Mouse (Mus musculus): Measurements from ENCODE around the gene Fam219b. TPM values are rescaled to one million over a fixed set of nuclear protein-coding genes. Genes with fewer than 3 reads are reported as not detected.

Fam219b gene
- polyA plus RNA-seq, 1 experiment from 2014 or later: 11.4 TPM

DNA sequence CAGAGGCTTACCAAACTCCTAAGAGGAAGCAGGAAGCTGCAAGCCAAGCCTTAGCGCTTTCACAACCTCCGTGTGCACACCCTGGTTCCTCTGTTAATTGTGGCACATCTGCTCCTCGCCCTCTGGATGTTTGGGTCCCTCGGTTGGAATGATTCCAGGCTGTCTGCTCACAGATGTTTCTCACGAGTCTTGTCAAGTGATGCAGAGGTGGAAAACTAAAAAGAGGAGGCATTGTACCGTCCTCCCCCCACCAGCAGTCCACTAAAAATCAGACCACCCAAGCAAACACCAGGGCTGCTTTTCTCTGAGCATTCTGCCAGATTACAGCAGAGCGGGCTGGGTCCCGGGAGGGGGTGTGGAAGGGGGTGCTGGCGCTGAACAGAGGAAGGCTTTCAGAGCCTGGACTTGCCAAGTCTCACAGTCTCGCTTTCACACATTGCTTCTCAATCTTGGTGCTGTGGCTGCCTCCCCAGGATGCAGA lies 28.5 kb downstream of the Fam219b start:
- H3K27ac ChIP-seq (replicated peaks): 0 out of 2 replicates have a peak overlapping the region, but pooled peaks have one; percentile 14

DNA sequence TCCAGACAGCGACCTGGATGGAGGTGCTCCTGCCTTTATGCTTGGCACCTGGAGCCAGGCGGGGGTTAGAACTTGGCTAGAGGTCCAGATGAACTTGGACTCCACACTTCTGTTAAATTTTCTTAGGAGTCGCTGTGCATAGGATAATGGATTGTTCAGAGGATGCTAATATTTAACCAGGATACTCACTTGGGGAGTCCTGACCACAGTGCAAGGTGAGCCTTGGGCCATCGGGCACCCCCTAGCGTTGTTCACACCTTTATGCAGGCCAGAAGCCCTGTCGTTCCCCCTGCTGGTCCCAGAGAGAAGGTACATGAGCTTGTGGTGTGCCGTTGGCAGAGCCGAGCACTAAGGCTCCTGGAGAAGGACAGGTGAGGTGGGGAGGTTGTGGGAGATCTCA lies 29.5 kb downstream of the Fam219b start:
- peaks cover 37% of the 10 kb centered on the region for H3K4me1 ChIP-seq
- no peak overlapping the region for H3K4me3 ChIP-seq
- 53% methylated on average over 8 of the region's 8 CpGs for WGBS
- no peak overlapping the region for H3K4me2 ChIP-seq
- H3K9me3 ChIP-seq: no peaks in the 10 kb centered on the region
- peaks cover 37% of the 10 kb centered on the region for H3K36me3 ChIP-seq
- no peak overlapping the region for H3K27ac ChIP-seq (replicated peaks)
- no peak overlapping the region for H3K9ac ChIP-seq
- no peaks in the 10 kb centered on the region for H3K27me3 ChIP-seq (replicated peaks)
- ATAC-seq (ENCODE audit: extremely low read depth, insufficient number of reproducible peaks, low FRiP score, low TSS enrichment): no peak

More for the DNA sequence above, 28.5 kb downstream of the Fam219b start:
- Histone ChIP-seq H3K36me3 (peaks cover 28% of the 10 kb centered on the region), H3K4me1 (peaks cover 44% of the 10 kb centered on the region), H3K9ac (peak overlapping the region; percentile 62), H3K27me3 (replicated peaks) (no peaks in the 10 kb centered on the region), H3K9me3 (no peaks in the 10 kb centered on the region), H3K4me3 (no peak overlapping the region), H3K4me2 (peak overlapping the region; percentile 27)
- WGBS: 32% methylated on average over 10 of the region's 10 CpGs
- ATAC-seq (ENCODE audit: extremely low read depth, insufficient number of reproducible peaks, low FRiP score, low TSS enrichment): no peak

DNA sequence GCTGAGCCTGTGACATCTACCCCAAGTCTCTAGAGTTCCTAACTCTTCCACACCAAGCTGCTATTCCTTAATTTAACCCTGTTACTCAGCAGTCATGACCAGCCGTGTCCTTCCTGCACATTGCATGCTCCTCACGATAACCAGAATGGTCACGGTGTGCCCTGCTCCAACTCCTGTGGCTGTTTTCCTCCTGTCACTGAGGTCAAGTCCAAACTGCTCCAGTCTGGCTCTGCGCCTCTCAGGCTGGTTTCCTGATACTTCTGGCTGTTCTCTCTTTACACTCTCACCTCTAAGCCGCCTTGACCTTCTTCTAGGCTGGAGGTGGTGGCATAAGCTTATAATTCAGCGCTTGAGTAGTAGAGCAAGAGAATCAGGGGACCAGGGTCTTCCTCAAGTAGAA lies 31.2 kb downstream of the Fam219b start:
- H3K4me2 ChIP-seq: no peak overlapping the region
- H3K9me3 ChIP-seq: no peaks in the 10 kb centered on the region
- no peak for ATAC-seq (ENCODE audit: extremely low read depth, insufficient number of reproducible peaks, low FRiP score, low TSS enrichment)
- H3K4me3 ChIP-seq: no peak overlapping the region
- 73% methylated on average over 6 of the region's 6 CpGs for WGBS
- no peaks in the 10 kb centered on the region for H3K27me3 ChIP-seq (replicated peaks)
- no peak overlapping the region for H3K9ac ChIP-seq
- peaks cover 21% of the 10 kb centered on the region for H3K4me1 ChIP-seq
- H3K36me3 ChIP-seq: peaks cover 43% of the 10 kb centered on the region
- H3K27ac ChIP-seq (replicated peaks): peak overlapping the region; percentile 53

- Histone ChIP-seq H3K4me2 (no peak overlapping the region), H3K27me3 (replicated peaks) (no peaks in the 10 kb centered on the region), H3K27ac (replicated peaks) (no peak overlapping the region), H3K9me3 (no peaks in the 10 kb centered on the region), H3K36me3 (peaks cover 52% of the 10 kb centered on the region), H3K9ac (no peak overlapping the region), H3K4me3 (no peak overlapping the region), H3K4me1 (peaks cover 2% of the 10 kb centered on the region; the same call in 1 of the 2 replicates)
- no peak for ATAC-seq (ENCODE audit: extremely low read depth, insufficient number of reproducible peaks, low FRiP score, low TSS enrichment)
These were observed 37.1 kb downstream of the Fam219b start for GRCm38 (mm10) chr9:57574397-57574796.

DNA sequence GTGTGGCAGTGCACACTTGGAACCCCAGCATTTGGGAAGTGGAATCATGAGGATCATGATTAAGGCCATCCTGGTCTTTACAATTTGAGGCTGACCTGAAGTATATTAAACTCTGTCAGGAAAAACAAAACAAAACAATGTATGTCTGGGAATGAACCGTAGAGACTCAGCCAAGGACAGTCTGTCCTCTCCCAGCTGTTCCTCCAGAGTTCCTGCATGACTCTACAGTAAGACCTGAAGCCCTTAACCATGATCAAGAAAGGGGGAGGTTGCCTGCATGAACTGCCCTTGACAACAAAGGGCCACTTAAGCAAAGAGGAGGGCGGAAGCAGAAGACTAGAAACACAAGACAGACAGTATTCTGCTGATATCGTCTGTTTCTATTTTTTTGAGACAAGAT lies 38.2 kb downstream of the Fam219b start:
- ATAC-seq (ENCODE audit: extremely low read depth, insufficient number of reproducible peaks, low FRiP score, low TSS enrichment): no peak
- H3K36me3 ChIP-seq: peaks cover 52% of the 10 kb centered on the region
- H3K4me3 ChIP-seq: no peak overlapping the region

DNA sequence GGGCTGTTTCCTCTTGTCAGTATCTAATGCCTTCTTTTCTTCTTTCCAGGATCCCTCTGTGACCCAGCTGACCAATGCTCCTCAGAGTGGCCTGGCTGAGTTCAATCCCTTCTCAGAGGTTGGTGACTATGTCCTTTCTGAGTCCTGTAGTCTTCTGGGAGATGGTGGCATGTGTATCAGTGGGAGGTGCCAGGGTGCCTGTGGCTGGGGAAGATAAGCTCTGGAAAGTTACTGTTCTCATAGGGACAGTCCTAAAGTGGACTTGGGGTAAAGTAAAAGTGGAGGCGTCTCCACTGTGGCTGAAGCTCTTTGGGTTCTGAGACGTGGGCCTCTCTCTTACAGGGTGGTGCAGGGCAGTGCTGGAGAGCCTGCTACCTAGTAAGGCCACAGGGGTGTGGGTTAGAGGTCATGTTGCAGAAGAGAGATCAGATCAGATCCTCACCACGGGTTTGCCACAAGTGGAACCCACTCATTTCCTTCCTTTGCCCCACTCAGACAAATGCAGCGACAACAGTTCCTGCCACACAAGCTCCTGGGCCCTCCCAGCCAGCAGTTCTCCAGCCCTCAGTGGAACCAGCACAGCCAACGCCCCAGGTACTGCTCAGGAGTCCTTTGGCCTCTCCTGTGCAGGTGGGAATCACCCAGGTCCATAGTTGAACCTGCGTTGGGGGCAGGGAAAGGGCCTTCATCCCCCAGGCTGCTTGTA lies 40.0 kb downstream of the Fam219b start:
- H3K27ac ChIP-seq (replicated peaks): no peak overlapping the region
- no peak overlapping the region for H3K4me2 ChIP-seq
- H3K9ac ChIP-seq: no peak overlapping the region
- H3K36me3 ChIP-seq: peaks cover 55% of the 10 kb centered on the region
- no peak for ATAC-seq (ENCODE audit: extremely low read depth, insufficient number of reproducible peaks, low FRiP score, low TSS enrichment)
- no peaks in the 10 kb centered on the region for H3K27me3 ChIP-seq (replicated peaks)
- H3K9me3 ChIP-seq: no peaks in the 10 kb centered on the region
- WGBS: 65% methylated on average over 6 of the region's 6 CpGs
- H3K4me3 ChIP-seq: no peak overlapping the region
- H3K4me1 ChIP-seq: peaks cover 2% of the 10 kb centered on the region; the same call in 1 of the 2 replicates

More for the DNA sequence above, 38.2 kb downstream of the Fam219b start:
- Histone ChIP-seq H3K4me2 (no peak overlapping the region), H3K9ac (no peak overlapping the region), H3K4me1 (peaks cover 2% of the 10 kb centered on the region; the same call in 1 of the 2 replicates), H3K27ac (replicated peaks) (no peak overlapping the region), H3K9me3 (no peaks in the 10 kb centered on the region), H3K27me3 (replicated peaks) (no peaks in the 10 kb centered on the region)
- WGBS: 50% methylated on average over 3 of the region's 3 CpGs

DNA sequence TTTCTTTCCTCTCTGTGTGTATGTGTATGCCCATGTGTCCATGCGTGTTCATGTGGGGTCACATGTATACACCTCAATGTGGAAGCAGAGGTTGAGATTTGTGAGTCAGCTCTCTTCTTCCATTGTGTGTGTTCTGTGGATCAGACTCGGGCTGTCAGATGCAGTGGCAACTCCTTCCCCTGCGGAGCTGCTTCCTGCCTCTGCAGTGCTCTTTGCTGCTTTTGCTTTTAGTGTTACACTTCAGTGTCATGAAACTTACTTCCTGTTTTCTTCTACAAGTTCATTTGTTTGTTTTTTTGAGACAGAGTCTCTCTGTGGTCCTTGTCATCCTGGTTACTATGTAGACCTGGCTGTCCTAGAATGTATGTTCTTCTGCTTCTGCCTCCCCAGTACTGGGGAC lies 47.7 kb downstream of the Fam219b start:
- Histone ChIP-seq H3K36me3 (peaks cover 80% of the 10 kb centered on the region), H3K9me3 (no peaks in the 10 kb centered on the region), H3K4me3 (no peak overlapping the region), H3K9ac (no peak overlapping the region), H3K27me3 (replicated peaks) (no peaks in the 10 kb centered on the region), H3K27ac (replicated peaks) (no peak overlapping the region), H3K4me2 (no peak overlapping the region), H3K4me1 (peaks cover 13% of the 10 kb centered on the region)
- 74% methylated on average over 3 of the region's 3 CpGs for WGBS
- ATAC-seq (ENCODE audit: extremely low read depth, insufficient number of reproducible peaks, low FRiP score, low TSS enrichment): no peak

DNA sequence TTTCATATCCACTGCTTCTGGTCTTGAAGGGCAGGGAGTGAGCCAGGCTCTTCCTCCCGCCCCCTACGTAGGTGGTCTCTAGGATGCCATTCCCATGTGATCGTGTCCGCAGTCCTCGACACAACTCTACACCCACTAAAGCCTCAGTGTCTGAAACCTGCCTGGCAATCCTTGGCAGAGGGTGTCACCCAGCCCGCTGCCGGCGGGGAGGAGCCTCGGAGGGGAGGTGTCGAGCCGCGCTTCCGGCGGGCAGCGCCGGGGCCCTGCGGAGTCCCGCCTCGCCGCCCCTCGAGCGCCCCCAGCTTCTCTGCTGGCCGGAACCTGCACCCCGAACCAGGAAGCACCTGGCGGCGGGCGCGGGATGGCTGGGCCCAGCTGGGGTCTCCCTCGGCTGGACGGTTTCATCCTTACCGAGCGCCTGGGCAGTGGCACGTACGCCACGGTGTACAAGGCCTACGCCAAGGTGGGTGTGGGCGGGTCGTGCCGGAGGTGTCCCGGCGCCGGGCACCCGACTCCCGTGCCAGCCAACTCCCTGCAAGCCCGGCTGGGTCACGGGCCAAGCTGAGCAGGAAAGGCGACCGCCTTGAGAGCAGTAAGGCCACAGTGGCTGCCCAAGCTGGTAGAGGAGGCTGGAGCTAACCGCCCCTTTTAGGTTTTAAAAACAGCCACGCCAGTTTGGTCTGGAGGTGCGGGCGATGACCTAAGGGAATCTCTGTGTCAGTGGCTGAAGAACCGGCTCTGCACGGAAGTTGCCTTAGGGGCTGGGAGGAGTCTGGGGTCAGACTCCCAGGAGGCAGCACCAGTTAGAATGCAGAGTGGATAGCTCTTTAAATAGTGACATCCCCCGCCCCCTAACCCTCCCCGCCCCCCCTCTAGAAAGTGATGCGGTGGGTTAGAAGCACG lies 52.1 kb downstream of the Fam219b start, which contains the start of gene Ulk3:
Ulk3 (plus strand) TSS at position 229 of the 903 bp plus-strand sequence.
- Histone ChIP-seq H3K27ac (replicated peaks) (peak within 1 kb of the TSS; percentile 89), H3K4me3 (peak within 1 kb of the TSS; percentile 80), H3K4me1 (peaks cover 28% of the 10 kb centered on the region), H3K4me2 (peak within 1 kb of the TSS; percentile 94), H3K9ac (peak within 1 kb of the TSS; percentile 92), H3K9me3 (no peaks in the 10 kb centered on the region), H3K27me3 (replicated peaks) (no peaks in the 10 kb centered on the region; the same call in 1 of the 2 replicates), H3K36me3 (peaks cover 66% of the 10 kb centered on the region)
- ATAC-seq (ENCODE audit: extremely low read depth, insufficient number of reproducible peaks, low FRiP score, low TSS enrichment): peak; percentile 70
- under 1% methylated on average over 58 of the region's 58 CpGs for WGBS

GRCm38 (mm10) chr9:57590726-57591125 lies 53.4 kb downstream of the Fam219b start:
- peak overlapping the region; percentile 94; the same call in 1 of the 2 replicates for H3K4me2 ChIP-seq
- no peaks in the 10 kb centered on the region; the same call in 1 of the 2 replicates for H3K27me3 ChIP-seq (replicated peaks)
- ATAC-seq (ENCODE audit: extremely low read depth, insufficient number of reproducible peaks, low FRiP score, low TSS enrichment): no peak
- H3K27ac ChIP-seq (replicated peaks): no peak overlapping the region
- H3K4me3 ChIP-seq: no peak overlapping the region
- H3K36me3 ChIP-seq: peaks cover 65% of the 10 kb centered on the region
- H3K9me3 ChIP-seq: no peaks in the 10 kb centered on the region
- no peak overlapping the region; the same call in 1 of the 2 replicates for H3K9ac ChIP-seq
- WGBS: 40% methylated on average over 5 of the region's 5 CpGs
- H3K4me1 ChIP-seq: peaks cover 28% of the 10 kb centered on the region

Measured in heart, embryonic 13.5 days (tissue).